Mouse (Mus musculus) forelimb bud, embryonic 11.5 days (tissue): ENCODE data around the gene Avpi1.
"Not testable (repeated sequence)": the region's sequence is repeated elsewhere in the genome, so short reads cannot be mapped to it uniquely, and the experiment has no call there.

Experiments
- DNase-seq: peaks from one replicate; pipeline ENCODE4 v3.0.0-alpha.2; 2012; ENCODE audit warnings: low read depth, low spot score

The Avpi1 gene

GRCm38 (mm10) chr19:42104681-42105080 is 24.2 kb downstream of the Avpi1 start:
- DNase-seq, result no peak

- no peak for DNase-seq
Observed at GRCm38 (mm10) chr19:42099406-42099805, 29.5 kb downstream of the Avpi1 start.

DNA sequence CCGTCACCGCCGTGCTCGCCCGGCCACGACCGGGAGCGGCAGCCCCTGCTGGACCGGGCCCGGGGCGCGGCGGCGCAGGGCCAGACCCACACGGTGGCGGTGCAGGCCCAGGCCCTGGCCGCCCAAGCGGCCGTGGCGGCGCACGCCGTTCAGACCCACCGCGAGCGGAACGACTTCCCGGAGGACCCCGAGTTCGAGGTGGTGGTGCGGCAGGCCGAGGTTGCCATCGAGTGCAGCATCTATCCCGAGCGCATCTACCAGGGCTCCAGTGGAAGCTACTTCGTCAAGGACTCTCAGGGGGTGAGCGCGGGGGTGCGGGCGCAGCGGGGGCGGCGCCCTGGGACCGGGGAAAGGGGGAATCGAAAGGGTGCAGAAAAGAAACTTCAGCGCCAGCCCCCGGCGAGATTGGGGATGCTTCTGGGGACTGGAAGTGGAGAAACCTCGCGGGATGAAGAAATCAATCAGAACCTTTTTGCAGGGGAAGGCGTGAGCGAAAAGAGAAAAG is 38.2 kb downstream of the Avpi1 start:
- peak; percentile 13 for DNase-seq

GRCm38 (mm10) chr19:42089748-42090595 is 38.9 kb downstream of the Avpi1 start, which contains the start of gene Pi4k2a:
Pi4k2a (plus strand) TSS chr19:42090470.
- DNase-seq, result peak; percentile 100

- DNase-seq, result peak; percentile 19
Observed at GRCm38 (mm10) chr19:42089103-42089747, 39.6 kb downstream of the Avpi1 start.

DNA sequence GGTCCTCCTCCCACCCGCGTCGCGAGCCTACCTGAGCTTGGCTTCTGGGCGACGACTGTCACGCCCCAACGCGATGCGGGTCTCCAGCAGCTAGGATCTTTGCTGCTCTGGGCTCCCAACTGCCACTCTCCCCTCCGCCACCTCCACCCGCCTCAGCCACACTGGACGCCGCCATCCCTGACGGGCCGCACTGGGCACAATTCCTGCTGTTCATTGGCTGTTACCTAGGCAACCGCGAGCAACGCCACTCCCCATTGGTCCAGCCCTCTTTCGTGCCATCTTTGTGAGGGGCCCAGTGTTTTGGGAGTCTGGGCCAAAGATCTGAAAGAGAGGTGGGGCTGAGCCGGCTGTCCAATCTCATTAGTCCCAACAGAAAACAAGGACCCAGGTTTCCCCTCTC is 42.7 kb downstream of the Avpi1 start, which contains the start of gene Morn4:
Morn4 (minus strand) TSS at position 192 of the 400 bp plus-strand sequence.
- DNase-seq, result peak; percentile 94

GRCm38 (mm10) chr19:42085690-42086089 is 43.2 kb downstream of the Avpi1 start:
- no peak for DNase-seq

GRCm38 (mm10) chr19:42081613-42082012 is 47.2 kb downstream of the Avpi1 start:
- DNase-seq, result not testable (repeated sequence)

- DNase-seq, result no peak
Observed at GRCm38 (mm10) chr19:42080469-42080868, 48.4 kb downstream of the Avpi1 start.

- DNase-seq, result no peak
Observed at GRCm38 (mm10) chr19:42079950-42080349, 48.9 kb downstream of the Avpi1 start.

GRCm38 (mm10) chr19:42079006-42079405 is 49.9 kb downstream of the Avpi1 start:
- DNase-seq, result no peak

- no peak for DNase-seq
Observed at GRCm38 (mm10) chr19:42078566-42078965, 50.3 kb downstream of the Avpi1 start.

DNA sequence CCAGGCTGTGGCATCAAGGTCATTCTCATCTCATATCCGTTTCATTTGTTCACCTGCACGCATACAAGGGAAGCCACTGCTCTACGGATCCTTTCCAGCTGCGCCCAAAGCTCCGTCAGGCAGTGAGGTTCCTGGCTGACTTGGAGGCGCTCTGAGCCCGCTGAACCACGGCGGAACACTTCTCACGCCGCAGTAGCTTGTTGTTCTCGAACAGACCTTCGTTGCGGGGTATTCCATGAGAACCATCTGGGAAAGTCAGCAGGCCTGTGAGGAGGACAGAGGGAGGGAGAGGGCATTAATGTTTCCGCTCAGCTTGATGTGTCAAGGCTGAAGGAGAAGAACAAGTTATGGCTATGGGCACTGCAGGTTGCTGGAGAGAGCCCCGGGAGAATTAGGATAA is 52.9 kb downstream of the Avpi1 start:
- DNase-seq, result no peak

GRCm38 (mm10) chr19:42075051-42075450 is 53.8 kb downstream of the Avpi1 start:
- no peak for DNase-seq
